Mouse (Mus musculus): ENCODE measurements at regions not wholly inside any gene's neighbourhood (a gene's known extent, or its start where the extent isn't known, plus 50 kb on each side); places are given as distances from the start of the nearest gene placed in this dataset.
"Not testable (repeated sequence)": the region's sequence is repeated elsewhere in the genome, so short reads cannot be mapped to it uniquely, and the experiment has no call there.

GRCm38 (mm10) chr12:69524337-69525035, 58.3 kb downstream of the Vcpkmt start:
- DNase-seq: no peak

GRCm38 (mm10) chr12:69519869-69520268, 63.0 kb downstream of the Vcpkmt start:
- DNase-seq: no peak

GRCm38 (mm10) chr12:69519028-69519427, 63.8 kb downstream of the Vcpkmt start:
- DNase-seq: no peak

- DNase-seq: no peak
Measured at GRCm38 (mm10) chr12:69517616-69518015, 65.2 kb downstream of the Vcpkmt start.

GRCm38 (mm10) chr12:69516314-69516916, 66.4 kb downstream of the Vcpkmt start:
- no peak for DNase-seq

- DNase-seq: no peak
Measured at GRCm38 (mm10) chr12:69515850-69516249, 67.0 kb downstream of the Vcpkmt start.

- peak; percentile 29 to 36 for DNase-seq
Measured at GRCm38 (mm10) chr12:69515117-69515516, 67.7 kb downstream of the Vcpkmt start.

- peak; percentile 66 to 77 for DNase-seq
Measured at GRCm38 (mm10) chr12:69513166-69513565, 69.7 kb downstream of the Vcpkmt start.

GRCm38 (mm10) chr12:69510736-69511135, 72.1 kb downstream of the Vcpkmt start:
- no peak for DNase-seq

GRCm38 (mm10) chr12:69509180-69509579, 73.6 kb downstream of the Vcpkmt start:
- not testable (repeated sequence) for DNase-seq

GRCm38 (mm10) chr12:69507906-69508305, 74.9 kb downstream of the Vcpkmt start:
- no peak for DNase-seq

- DNase-seq: no peak
Measured at GRCm38 (mm10) chr12:69507333-69507732, 75.5 kb downstream of the Vcpkmt start.

GRCm38 (mm10) chr12:69502706-69503070, 80.1 kb downstream of the Vcpkmt start:
- DNase-seq: no peak

GRCm38 (mm10) chr12:69501783-69502705, 80.8 kb downstream of the Vcpkmt start:
- DNase-seq: peak; percentile 81 to 86

GRCm38 (mm10) chr12:69501346-69501730, 81.5 kb downstream of the Vcpkmt start:
- DNase-seq: no peak

GRCm38 (mm10) chr12:69500600-69501345, 82.1 kb downstream of the Vcpkmt start:
- peak; percentile 23 to 36 for DNase-seq

- no peak for DNase-seq
Measured at GRCm38 (mm10) chr12:69497121-69497520, 85.7 kb downstream of the Vcpkmt start.

GRCm38 (mm10) chr12:69496341-69496904, 86.4 kb downstream of the Vcpkmt start:
- no peak for DNase-seq

- DNase-seq: no peak
Measured at GRCm38 (mm10) chr12:69495776-69496175, 87.1 kb downstream of the Vcpkmt start.

GRCm38 (mm10) chr12:69494648-69495047, 88.2 kb downstream of the Vcpkmt start:
- DNase-seq: no peak

- DNase-seq: no peak
Measured at GRCm38 (mm10) chr12:69489686-69490085, 93.1 kb downstream of the Vcpkmt start.

GRCm38 (mm10) chr12:69486903-69487302, 95.9 kb downstream of the Vcpkmt start:
- no peak for DNase-seq

Measured in kidney, adult 8-10 months (tissue).